Mouse (Mus musculus) spleen, adult 2 months (tissue): ENCODE data around the gene Trank1.

Experiments
- CTCF ChIP-seq: fragments of 200-500 bp; IDR thresholded peaks from 2 replicates; pipeline ENCODE4 v1.5.1; 2011; ENCODE audit warnings: mild to moderate bottlenecking, inconsistent platforms; ENCODE audit not compliant: insufficient read depth, insufficient read length, insufficient replicate concordance; ENCODE audit errors: extremely low read depth
- POLR2A ChIP-seq: fragments of 200-500 bp; IDR thresholded peaks from 2 replicates; pipeline ENCODE4 v1.6.1; 2011; ENCODE audit warnings: low read depth, low read length, inconsistent platforms

DNA sequence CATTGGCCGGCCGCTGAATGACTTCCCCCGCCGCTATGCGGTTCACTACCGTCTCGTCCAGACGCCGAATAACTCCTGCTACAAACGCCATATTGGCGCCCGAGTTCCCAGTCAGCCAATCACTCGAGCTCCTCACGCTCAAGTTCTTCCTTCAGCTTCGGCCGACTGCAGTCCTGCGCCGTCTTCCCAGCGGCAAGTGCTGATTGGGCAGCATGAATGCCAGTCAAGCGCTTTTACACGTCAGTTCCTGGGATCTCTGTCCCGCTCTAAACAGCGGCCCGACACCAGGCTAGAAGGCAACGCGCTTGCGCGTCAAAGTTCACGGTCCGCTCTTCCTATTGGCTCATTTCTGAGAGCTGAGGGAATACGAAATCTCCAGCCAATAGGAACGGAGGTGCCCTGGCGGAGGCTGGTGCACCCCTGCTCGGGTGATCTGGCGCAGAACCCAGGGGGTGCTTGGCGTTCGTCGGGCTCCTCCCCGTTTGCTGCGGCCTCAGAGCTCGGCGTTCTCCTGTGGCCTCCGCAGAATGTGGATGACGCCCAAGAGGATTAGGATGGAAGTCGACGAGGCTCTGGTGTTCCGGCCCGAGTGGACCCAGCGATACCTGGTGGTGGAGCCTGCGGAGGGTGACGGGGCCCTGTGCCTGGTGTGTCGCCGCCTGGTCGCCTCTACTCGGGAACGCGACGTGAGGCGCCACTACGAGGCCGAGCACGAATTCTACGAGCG, 39.9 kb upstream of the Trank1 start, which contains the start of the genes Mlh1 and Epm2aip1:
- no peak for TF ChIP-seq CTCF
- TF ChIP-seq POLR2A, result peak; percentile 96
